Mouse (Mus musculus) bone marrow, adult 2 months (tissue): Measurements from ENCODE around the gene Il23a.

Experiments
- CTCF ChIP-seq: fragments of 200-500 bp; IDR thresholded peaks from 2 replicates; pipeline ENCODE4 v1.5.1; 2011; ENCODE audit warnings: low read length, control low read depth; ENCODE audit not compliant: control insufficient read depth, insufficient read depth
- POLR2A ChIP-seq: fragments of 200-500 bp; IDR thresholded peaks from 2 replicates; pipeline ENCODE4 v1.6.1; 2011; ENCODE audit warnings: low read depth, mild to moderate bottlenecking, control low read depth, low read length, borderline replicate concordance; ENCODE audit not compliant: control insufficient read depth

DNA sequence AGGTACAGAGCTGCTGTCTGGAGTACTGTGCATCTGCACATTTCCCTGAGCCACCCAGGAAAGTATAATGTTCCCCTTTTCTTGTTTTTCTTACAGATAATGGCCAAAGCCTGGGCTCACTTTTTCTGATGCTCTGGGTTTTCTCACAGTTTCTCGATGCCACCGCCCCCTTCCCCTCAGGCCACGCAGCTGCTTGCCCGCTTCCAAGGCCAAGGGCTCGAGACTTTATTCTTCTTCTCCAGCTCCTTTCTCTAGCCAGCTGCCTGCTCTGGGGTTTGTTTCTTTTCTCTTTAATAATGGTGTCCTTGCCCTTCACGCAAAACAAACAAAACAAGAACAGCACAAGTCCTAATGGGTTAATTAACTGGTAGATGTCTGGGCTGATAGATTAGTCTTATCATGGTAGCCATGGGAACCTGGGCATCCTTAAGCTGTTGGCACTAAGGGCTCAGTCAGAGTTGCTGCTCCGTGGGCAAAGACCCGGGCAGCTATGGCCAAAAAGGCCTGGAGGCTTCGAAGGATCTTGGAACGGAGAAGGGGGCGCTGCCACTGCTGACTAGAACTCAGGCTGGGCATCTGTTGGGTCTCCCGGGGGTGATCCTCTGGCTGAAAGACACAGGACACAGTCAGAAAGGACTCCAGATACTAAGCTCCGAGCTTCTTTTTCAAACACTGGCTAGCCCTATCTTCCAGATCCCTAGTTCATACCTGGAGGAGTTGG lies 2.0 kb downstream of the Il23a start:
- no peak for TF ChIP-seq POLR2A
- no peak for TF ChIP-seq CTCF
